Mouse (Mus musculus) MEL (cell line): ENCODE measurements at regions not wholly inside any gene's neighbourhood (a gene's known extent, or its start where the extent isn't known, plus 50 kb on each side); places are given as distances from the start of the nearest gene placed in this dataset.

Experiments used
- CHD1 ChIP-seq: IDR thresholded peaks from 2 replicates; pipeline ENCODE4 v1.6.1; 2012; ENCODE audit warnings: low read depth, mild to moderate bottlenecking, inconsistent platforms, low read length, improper control_type of control experiment
- CTCF ChIP-seq, 3 experiments: IDR thresholded peaks in 2 of 3; conservative IDR thresholded peaks in 1 of 3; 2 replicates each; pipeline ENCODE4 v1.5.1; 2011 to 2012; ENCODE audit warnings: low read length in 3 of 3, low read depth in 2 of 3, mild to moderate bottlenecking in 2 of 3, improper control_type of control experiment in 1 of 3, inconsistent platforms in 1 of 3, mixed read lengths in 1 of 3, moderate library complexity in 1 of 3; ENCODE audit not compliant: control insufficient read depth in 1 of 3, insufficient read depth in 1 of 3, poor library complexity in 1 of 3, severe bottlenecking in 1 of 3
- MAX ChIP-seq: IDR thresholded peaks from 2 replicates; pipeline ENCODE4 v1.6.1; 2011; ENCODE audit warnings: low read length, improper control_type of control experiment
- MEF2A ChIP-seq: IDR thresholded peaks from 2 replicates; pipeline ENCODE4 v1.6.1; 2014; ENCODE audit warnings: low read depth, mild to moderate bottlenecking, inconsistent platforms, low read length, improper control_type of control experiment; ENCODE audit not compliant: poor library complexity, insufficient replicate concordance, severe bottlenecking; ENCODE audit errors: extremely low read depth
- MXI1 ChIP-seq: IDR thresholded peaks from 2 replicates; pipeline ENCODE4 v1.6.1; 2011; ENCODE audit warnings: mild to moderate bottlenecking, low read depth, low read length, improper control_type of control experiment
- POLR2A ChIP-seq, 2 experiments: IDR thresholded peaks; 2 replicates each; pipeline ENCODE4 v1.6.1; 2011 to 2012; ENCODE audit warnings: low read length in 2 of 2, mild to moderate bottlenecking in 2 of 2, control low read depth in 1 of 2, improper control_type of control experiment in 1 of 2, low read depth in 1 of 2, moderate library complexity in 1 of 2; ENCODE audit not compliant: control insufficient read depth in 1 of 2, insufficient read depth in 1 of 2, poor library complexity in 1 of 2
- POLR2AphosphoS2 ChIP-seq: IDR thresholded peaks from 2 replicates; pipeline ENCODE4 v1.6.1; 2011; ENCODE audit warnings: low read length, improper control_type of control experiment
- SMC3 ChIP-seq: IDR thresholded peaks from 2 replicates; pipeline ENCODE4 v1.6.1; 2011; ENCODE audit warnings: low read depth, low read length, improper control_type of control experiment
- USF1 ChIP-seq: IDR thresholded peaks from 2 replicates; pipeline ENCODE4 v1.6.1; 2014; ENCODE audit warnings: low read depth, mild to moderate bottlenecking, inconsistent platforms, low read length, improper control_type of control experiment, moderate library complexity
- USF2 ChIP-seq, 2 experiments: IDR thresholded peaks; 2 replicates each; pipeline ENCODE4 v1.6.1; 2011 to 2012; ENCODE audit warnings: improper control_type of control experiment in 2 of 2, low read length in 2 of 2, borderline replicate concordance in 1 of 2, inconsistent platforms in 1 of 2, low read depth in 1 of 2, mild to moderate bottlenecking in 1 of 2; ENCODE audit not compliant: insufficient read depth in 1 of 2
- ZMIZ1 ChIP-seq: IDR thresholded peaks from 2 replicates; pipeline ENCODE4 v1.6.1; 2012; ENCODE audit warnings: low read depth, mild to moderate bottlenecking, inconsistent platforms, low read length, improper control_type of control experiment, moderate library complexity
- ZNF384 ChIP-seq: IDR thresholded peaks from 2 replicates; pipeline ENCODE4 v1.6.1; 2012; ENCODE audit warnings: low read depth, mild to moderate bottlenecking, inconsistent platforms, low read length, improper control_type of control experiment

- no peak for TF ChIP-seq CTCF (IDR thresholded peaks at IDR 0.05 in 2 of 3, conservative IDR thresholded peaks at IDR 0.05 in 1 of 3; ENCODE audit: control insufficient read depth in 1 of 3, insufficient read depth in 1 of 3, low read depth in 2 of 3, low read length in 3 of 3, poor library complexity in 1 of 3, severe bottlenecking in 1 of 3)
- TF ChIP-seq POLR2A (IDR thresholded peaks at IDR 0.05; ENCODE audit: control insufficient read depth in 1 of 2, insufficient read depth in 1 of 2, low read depth in 1 of 2, low read length in 2 of 2, poor library complexity in 1 of 2), result no peak
- TF ChIP-seq MXI1, result no peak
- TF ChIP-seq MEF2A, result no peak
- TF ChIP-seq POLR2AphosphoS2, result no peak
- TF ChIP-seq ZNF384, result no peak
- no peak for TF ChIP-seq SMC3
- TF ChIP-seq USF2 (IDR thresholded peaks at IDR 0.05; ENCODE audit: borderline replicate concordance in 1 of 2, insufficient read depth in 1 of 2, low read depth in 1 of 2, low read length in 2 of 2), result no peak
- TF ChIP-seq MAX, result no peak
- no peak for TF ChIP-seq USF1
- TF ChIP-seq ZMIZ1, result no peak
- no peak for TF ChIP-seq CHD1
Observed at GRCm38 (mm10) chr2:128493871-128494270, 97.1 kb upstream of the Spdye4c start.
